Mouse (Mus musculus) thymus, postnatal 36 days (tissue): ENCODE results near the gene Evl.

ENCODE experiments used
- DNase-seq, 2 experiments: peaks; one replicate each; pipeline ENCODE4 v3.0.0; 2022; ENCODE audit warnings: mixed read lengths in 2 of 2

The Evl gene

DNA sequence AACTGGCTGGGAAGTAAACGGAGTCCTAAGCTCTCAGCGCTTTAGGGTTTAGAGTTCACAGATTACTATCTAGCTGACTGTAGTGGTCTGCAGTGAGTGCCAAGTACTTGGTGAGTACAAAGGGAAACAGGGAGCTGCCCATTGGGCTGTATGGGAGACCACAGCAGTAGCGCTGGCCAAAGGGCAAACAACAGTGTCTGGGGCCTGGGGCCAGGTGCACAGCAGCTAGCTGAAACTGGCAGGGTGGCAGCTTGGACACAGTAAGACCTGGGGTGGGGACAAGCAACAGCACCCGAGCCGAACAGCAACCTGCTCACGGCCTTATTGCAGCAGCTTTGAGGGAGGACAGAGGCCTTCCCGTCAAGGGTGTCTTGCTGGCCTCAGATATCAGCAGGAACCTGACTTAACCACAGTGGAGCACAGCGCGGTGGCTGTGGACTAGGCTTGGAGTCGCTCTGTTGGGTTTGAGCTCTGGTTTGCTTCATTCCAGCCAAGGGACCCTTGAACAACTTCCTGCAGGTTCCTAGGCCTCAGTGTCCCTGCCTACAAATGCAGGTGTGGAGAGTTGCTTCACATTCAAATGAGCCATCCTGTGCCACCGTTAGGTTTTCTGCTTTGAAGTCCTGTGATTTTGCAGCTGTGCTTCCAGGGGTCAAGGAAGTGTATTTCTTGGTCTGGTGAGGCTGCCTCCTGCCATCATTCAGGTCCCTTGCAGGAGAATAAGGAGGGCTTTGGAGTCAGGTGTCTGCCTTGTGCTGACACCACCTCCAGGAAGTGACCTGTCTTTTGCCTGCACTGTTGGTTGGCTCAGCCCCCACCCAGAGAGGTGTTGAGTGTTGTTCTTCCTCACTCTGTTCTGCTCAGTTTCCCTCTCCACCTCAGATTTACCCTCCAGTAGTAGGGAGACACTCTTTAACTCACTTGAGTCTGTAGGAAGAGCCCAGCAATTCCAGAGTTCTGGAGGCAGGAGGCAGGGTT is 99.1 kb downstream of the Evl start:
- no peak for DNase-seq

- peak; percentile 74 to 75 for DNase-seq
Observed at GRCm38 (mm10) chr12:108657350-108657749, 102.8 kb downstream of the Evl start.

GRCm38 (mm10) chr12:108668606-108669235 is 114.2 kb downstream of the Evl start:
- DNase-seq, result no peak

- DNase-seq, result peak in 1 of 2 experiments; percentile 57
Observed at GRCm38 (mm10) chr12:108671541-108671940, 117.0 kb downstream of the Evl start.

DNA sequence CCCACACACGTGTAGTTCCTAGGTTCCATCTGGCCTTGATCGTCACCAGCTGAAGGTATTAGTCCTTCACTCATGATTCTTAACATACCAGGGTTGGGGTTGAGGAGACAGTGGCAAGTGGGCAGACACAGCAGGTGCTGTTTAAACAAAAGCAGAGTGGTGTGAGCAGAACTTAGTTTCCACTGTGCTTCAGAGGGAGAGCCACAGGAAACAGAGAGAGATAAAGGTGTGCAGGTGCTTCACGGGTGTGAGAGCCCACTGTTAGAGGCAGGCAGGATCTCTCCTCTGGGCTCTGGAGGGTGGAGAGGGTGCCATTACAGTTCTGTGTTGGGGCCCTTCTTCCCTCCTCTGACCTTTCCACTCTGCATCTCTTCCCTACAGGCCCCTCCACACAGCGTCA is 118.4 kb downstream of the Evl start:
- DNase-seq, result peak; percentile 40 to 57

- no peak for DNase-seq
Observed at GRCm38 (mm10) chr12:108673546-108673945, 119.0 kb downstream of the Evl start.

- no peak for DNase-seq
Observed at GRCm38 (mm10) chr12:108674502-108674901, 120.0 kb downstream of the Evl start.

- DNase-seq, result no peak
Observed at GRCm38 (mm10) chr12:108674916-108675315, 120.4 kb downstream of the Evl start.

GRCm38 (mm10) chr12:108675614-108676401 is 121.3 kb downstream of the Evl start:
- DNase-seq, result no peak

DNA sequence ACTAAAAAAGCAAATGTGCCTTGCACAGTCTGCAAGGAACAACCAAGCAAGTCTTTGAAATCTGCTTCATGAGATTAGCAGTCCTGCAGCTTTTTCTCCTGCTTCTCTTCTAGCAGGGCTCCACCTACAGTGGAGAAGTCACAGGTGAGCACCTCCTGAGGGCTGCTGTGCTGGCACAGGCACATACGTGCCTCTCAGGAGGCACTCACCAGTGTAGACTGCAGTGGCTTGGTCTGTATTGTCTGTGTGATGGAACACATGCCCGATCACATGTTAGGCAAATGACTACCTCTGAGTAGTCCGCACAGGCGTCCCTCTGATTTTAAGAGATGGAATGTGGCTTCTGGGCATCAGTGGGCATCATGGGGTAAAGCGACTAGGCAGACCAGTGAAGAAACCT is 122.6 kb downstream of the Evl start:
- no peak for DNase-seq

DNA sequence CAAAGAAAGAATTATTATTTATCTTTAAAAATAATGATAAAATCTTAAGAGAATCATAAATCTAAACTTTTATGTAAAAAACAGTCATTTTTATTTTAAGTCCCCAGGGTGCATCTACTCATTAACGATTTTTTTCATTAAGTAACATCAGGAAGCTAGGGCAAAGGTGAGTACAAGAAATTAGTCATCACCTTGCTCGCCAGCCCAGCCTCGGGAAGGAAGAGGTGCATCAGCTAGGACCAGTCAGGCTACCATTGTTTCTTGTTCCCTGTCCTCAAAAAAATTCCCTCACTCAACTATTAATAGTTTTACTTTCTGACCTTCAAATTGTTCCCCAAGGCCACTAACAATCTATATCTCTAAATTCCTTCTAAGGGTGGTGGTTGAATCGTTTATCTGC is 123.8 kb downstream of the Evl start:
- DNase-seq, result no peak

DNA sequence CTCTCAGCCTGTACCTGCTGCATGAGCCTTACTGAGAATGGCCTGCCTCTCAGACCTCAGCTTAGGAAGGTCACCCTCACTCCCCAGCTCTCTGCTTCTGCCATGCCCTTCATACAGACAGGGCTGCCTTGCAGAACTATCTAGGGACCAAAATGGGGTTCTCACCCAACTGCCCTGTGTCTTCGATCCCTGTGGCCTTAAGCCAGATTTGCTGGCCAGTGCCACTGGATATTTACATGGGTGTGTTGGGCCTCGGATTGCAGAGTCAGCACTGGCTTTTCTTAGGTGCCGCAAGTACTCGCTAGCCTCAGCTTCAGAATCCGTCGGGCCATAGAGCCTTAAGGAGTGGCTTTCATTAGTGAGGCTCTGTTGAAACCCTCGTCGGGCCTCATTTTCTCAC is 126.3 kb downstream of the Evl start:
- no peak for DNase-seq

GRCm38 (mm10) chr12:108682240-108683023 is 127.9 kb downstream of the Evl start:
- no peak for DNase-seq

GRCm38 (mm10) chr12:108686463-108686862 is 131.9 kb downstream of the Evl start:
- DNase-seq, result peak; percentile 75 to 87

DNA sequence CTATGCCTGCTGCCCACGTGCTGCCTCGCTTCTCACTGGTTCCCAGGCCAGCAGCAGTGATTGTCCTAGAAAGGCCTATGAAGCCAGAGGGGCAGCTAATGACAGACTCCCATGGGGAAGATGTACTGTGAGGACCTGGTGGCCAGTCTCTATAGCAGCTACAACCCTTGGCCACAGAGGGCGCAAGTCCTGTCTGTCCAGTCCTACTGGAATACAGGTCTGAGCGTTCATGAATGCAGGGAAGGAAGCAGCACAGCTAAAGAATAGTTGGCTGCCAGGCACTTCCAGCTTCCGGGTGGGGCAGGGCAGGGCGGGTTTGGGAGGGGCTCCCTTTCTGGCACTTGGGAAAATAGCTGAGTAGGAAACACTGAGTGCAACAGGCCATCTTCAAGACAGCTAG is 132.4 kb downstream of the Evl start:
- no peak for DNase-seq

GRCm38 (mm10) chr12:108689167-108689566 is 134.6 kb downstream of the Evl start:
- no peak for DNase-seq

- peak in 1 of 2 experiments; percentile 4 for DNase-seq
Observed at GRCm38 (mm10) chr12:108690529-108690928, 136.0 kb downstream of the Evl start.

GRCm38 (mm10) chr12:108693592-108693991 is 139.1 kb downstream of the Evl start:
- DNase-seq, result no peak

DNA sequence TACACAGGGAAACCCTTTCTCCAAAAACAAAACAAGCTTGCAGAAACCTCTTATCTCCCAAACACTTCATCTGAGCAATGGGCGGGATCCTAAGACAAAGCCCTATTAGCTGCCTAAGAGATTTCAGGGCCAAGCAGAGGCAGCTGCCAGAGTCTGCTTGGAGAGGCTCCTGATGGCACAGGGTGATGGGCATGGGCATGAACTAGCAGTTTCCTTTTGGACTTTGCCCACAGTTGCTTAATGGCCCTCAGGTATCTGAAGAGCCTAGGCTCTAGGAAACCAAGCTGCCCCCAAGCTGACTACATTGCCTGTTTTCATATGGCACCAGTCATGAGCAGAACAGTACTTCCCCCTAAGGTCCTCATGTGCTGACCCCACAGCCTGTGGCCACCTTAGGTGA is 139.7 kb downstream of the Evl start:
- no peak for DNase-seq

- peak; percentile 1 to 9 for DNase-seq
Observed at GRCm38 (mm10) chr12:108698697-108699471, 144.4 kb downstream of the Evl start.

- peak in 1 of 2 experiments; percentile 5 for DNase-seq
Observed at GRCm38 (mm10) chr12:108699576-108699975, 145.1 kb downstream of the Evl start.

DNA sequence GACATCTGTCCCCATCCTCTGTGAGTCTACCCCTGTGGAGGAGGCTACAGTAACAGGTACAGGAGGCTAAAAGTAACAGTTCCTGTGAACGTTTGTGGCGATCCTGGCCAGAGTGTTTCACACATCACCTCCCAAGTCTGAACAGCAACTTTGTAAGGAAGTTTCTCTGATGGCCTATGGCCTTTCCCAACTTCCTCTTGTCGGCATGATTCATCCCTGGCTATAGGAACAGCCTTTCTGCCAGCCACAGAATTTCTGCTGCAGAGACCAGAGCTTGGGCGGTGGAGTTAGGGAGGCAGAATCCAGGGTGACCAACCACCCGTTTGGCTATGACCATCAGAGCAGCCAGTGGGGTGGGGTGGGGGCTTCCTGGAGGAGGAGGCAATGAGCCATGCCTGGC is 145.5 kb downstream of the Evl start:
- no peak for DNase-seq
